Mouse (Mus musculus) neural tube, postnatal 0 days (tissue): Measurements from ENCODE around the gene Thap8. TPM values are rescaled to one million over a fixed set of nuclear protein-coding genes. Genes with fewer than 3 reads are reported as not detected.

Source experiments
- polyA plus RNA-seq: library from polyadenylated mRNA; unstranded; fragments of >200 nt; fragmentation: Nextera tagmentation; extraction: Ambion mirVana; gene quantifications from 2 replicates; pipeline ENCODE4 v1.2.1, GENCODE M21; 2015

The Thap8 gene
- polyA plus RNA-seq, result 0.57 and 0.79 TPM in 2 replicates

DNA sequence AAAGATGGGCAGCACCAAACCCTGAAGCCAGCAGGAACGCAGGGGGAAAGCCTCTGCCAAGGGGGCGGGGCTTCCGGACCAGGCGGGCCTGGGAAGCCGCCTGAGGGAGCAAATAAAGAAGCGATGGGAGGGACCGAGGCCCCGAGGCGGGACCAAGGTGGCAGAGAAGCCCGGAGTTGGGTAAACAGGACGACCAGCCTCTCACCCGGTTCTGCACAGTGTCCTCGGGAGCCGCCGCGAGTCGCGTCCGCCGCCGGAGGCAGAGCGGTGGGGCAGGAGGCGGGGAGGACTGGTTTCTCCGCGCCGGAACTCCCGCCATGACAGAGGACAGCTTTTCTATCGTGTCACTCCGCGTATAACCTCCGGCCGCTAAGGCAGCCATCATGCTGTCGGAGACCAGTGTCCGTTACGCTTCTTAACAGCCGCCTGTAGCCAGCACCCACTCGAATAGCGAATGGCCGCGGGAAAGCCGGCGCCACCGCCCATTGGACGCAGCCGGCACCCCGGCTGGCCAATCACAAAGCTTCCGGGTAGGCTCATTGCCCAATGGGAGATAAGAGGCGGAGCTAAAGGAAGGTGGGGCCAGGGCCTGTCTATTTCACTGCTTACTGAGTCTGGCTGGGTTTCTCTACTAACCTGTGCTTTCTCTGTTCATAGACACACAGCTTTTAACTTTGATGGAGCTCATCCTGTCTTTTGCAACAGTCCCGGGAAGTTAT lies at the start of gene Thap8, which contains the start of gene Wdr62:
Thap8 (plus strand) TSS at position 144 of the 719 bp plus-strand sequence.
Wdr62 (minus strand) TSS at position 469 of the 719 bp plus-strand sequence.

DNA sequence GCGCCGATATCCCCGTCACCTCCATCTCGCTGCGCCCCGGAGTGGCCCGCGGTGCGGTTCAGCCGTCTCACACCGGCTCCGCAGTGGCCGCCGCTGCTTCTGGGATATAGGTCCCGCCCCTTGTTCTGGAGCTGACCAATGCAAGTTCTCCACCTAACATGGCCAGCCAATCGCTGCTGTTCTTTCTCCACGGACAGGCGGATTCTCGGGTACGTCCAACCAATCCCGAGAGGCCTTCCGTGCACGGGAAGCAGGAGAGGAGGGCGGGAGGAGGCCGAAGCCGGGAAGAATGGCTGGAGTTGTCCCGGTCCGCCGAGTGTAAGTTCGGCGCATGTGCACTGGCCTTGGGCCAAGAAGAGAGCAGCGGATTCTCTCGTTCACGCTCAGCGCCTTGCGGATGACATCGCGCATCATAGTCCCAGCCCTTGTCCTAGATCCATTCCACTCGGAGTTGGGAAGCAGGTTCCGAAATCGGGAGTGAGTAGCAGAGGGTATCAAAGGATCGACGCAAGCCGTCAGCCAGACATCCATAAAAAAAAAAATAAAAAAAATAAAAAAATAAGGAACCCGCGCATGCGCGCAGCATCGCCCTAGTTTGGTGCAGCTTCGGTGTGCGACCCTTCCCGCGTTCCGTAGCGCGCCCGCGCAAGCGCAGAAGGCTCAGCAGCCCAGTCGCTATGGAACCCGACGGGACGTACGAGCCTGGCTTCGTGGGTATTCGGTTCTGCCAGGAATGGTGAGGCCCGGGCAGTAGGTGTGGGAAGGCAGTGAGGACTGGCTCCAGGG lies 48.0 kb upstream of the Thap8 start, which contains the start of the genes Polr2i and Tbcb:
Polr2i (plus strand) TSS at position 280 of the 786 bp plus-strand sequence.
Tbcb (minus strand) TSS at position 604 of the 786 bp plus-strand sequence.

GRCm38 (mm10) chr7:30235625-30236024 lies 44.3 kb upstream of the Thap8 start, which contains the start of gene Ovol3:
Ovol3 (minus strand) TSS chr7:30235725.

GRCm38 (mm10) chr7:30291215-30292131 lies 11.6 kb downstream of the Thap8 start, which contains the start of gene Clip3:
Clip3 (plus strand) TSS chr7:30291728.

GRCm38 (mm10) chr7:30308076-30309005 lies 28.4 kb downstream of the Thap8 start, which contains the start of gene Alkbh6:
Alkbh6 (plus strand) TSS chr7:30308717.

GRCm38 (mm10) chr7:30314721-30315155 lies 34.8 kb downstream of the Thap8 start, which contains the start of gene Syne4:
Syne4 (plus strand) TSS chr7:30314807.

DNA sequence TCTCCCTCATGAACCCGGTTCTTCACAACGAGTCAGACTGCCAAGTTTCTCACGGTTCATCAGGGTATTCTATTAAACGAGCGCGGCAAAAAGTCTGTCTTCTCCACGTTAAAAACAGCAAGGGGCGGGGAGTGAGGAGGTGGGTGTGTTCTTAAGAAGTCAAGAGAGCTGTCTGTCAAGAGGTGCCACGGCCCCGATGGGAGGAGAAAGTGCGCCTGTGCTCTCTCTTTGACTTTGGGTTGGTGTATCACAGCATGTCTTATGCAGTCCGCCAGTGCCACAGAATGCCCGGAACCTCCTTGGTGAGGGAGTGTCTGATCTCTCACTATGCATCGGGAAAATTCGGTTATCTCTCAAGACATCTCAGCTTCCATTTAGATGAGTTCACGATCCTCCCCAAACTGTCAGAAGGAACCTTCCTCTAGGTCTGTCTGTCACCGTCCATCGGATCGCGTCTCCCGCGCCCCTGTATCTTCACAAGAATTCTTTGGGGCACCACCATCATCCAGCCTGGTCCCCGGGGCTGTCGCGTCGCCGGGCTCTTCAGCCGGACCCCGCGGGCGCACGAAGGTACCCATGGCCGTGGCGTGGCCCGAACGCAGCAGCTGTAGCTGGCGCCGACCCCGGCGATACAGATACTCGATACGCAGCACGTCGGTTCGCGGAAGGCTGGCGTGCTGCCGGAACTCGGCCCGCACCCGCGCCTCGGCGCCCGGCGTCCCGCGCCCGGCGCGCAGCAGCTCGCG lies 41.8 kb downstream of the Thap8 start, which contains the start of gene E130208F15Rik:
E130208F15Rik (plus strand) TSS at position 202 of the 746 bp plus-strand sequence.

DNA sequence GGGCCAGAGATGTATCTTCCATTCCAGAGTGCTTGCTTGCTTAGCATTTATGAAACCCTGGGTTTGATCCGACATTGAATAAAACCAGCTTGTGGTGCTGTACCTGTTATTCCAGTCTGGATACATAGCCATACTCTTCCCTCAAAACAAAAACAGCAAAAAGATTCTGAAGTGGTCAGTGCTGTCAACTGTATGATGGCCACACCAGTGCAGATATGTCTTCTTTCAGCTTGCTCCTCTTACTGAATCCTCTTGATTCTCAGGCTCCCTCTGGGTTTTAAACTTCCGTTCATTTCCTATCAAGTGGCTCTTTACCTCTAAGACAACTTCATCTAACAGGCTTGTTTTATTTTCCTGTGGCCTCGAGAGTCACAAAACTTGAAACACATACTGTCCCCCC lies 43.9 kb downstream of the Thap8 start, which contains the start of gene Sdhaf1:
Sdhaf1 (minus strand) TSS at position 101 of the 400 bp plus-strand sequence.

Other genes starting within 250 kb of the Thap8 start
- 7.7 and 8.9 TPM in 2 replicates for gene Zfp14, start 228.7 kb upstream of the Thap8 start, polyA plus RNA-seq
- gene Zfp82, start 207.2 kb upstream of the Thap8 start, polyA plus RNA-seq, result 6.1 and 7.4 TPM in 2 replicates
- 1.3 TPM in 1 of 2 replicates, not detected in the other for gene Gm26920, start 189.7 kb upstream of the Thap8 start, polyA plus RNA-seq
- gene Zfp566, start 189.6 kb upstream of the Thap8 start, polyA plus RNA-seq, result 14.9 and 16.5 TPM in 2 replicates
- gene Zfp260, start 185.3 kb upstream of the Thap8 start, polyA plus RNA-seq, result 43.7 and 49.3 TPM in 2 replicates
- 13.8 and 20.1 TPM in 2 replicates for gene Zfp382, start 158.2 kb upstream of the Thap8 start, polyA plus RNA-seq
- gene Zfp146, start 110.3 kb upstream of the Thap8 start, polyA plus RNA-seq, result 7.4 and 8.8 TPM in 2 replicates
- gene Cox7a1, start 96.0 kb upstream of the Thap8 start, polyA plus RNA-seq, result 5.8 and 7.4 TPM in 2 replicates
- gene Capns1, start 81.3 kb upstream of the Thap8 start, polyA plus RNA-seq, result 112 and 118 TPM in 2 replicates
- 188 and 198 TPM in 2 replicates for gene Polr2i, start 48.1 kb upstream of the Thap8 start, polyA plus RNA-seq
- gene Tbcb, start 47.8 kb upstream of the Thap8 start, polyA plus RNA-seq, result 477 and 510 TPM in 2 replicates
- not detected in 2 replicates for gene Ovol3, start 44.4 kb upstream of the Thap8 start, polyA plus RNA-seq
- 3.5 TPM in 2 replicates for gene Wdr62, start 325 bp downstream of the Thap8 start, polyA plus RNA-seq
- 106 and 124 TPM in 2 replicates for gene Clip3, start 11.6 kb downstream of the Thap8 start, polyA plus RNA-seq
- gene Alkbh6, start 28.6 kb downstream of the Thap8 start, polyA plus RNA-seq, result 129 and 146 TPM in 2 replicates
- gene Syne4, start 34.7 kb downstream of the Thap8 start, polyA plus RNA-seq, result 12.1 and 14.5 TPM in 2 replicates
- not detected in 2 replicates for gene E130208F15Rik, start 41.6 kb downstream of the Thap8 start, polyA plus RNA-seq
- gene Sdhaf1, start 43.8 kb downstream of the Thap8 start, polyA plus RNA-seq, result 20.0 and 20.8 TPM in 2 replicates
- 17.5 and 17.7 TPM in 2 replicates for gene Lrfn3, start 82.7 kb downstream of the Thap8 start, polyA plus RNA-seq
- 65.9 and 77.3 TPM in 2 replicates for gene Tyrobp, start 133.7 kb downstream of the Thap8 start, polyA plus RNA-seq
- 0.81 and 1.1 TPM in 2 replicates for gene Hcst, start 139.8 kb downstream of the Thap8 start, polyA plus RNA-seq
- gene Nfkbid, start 141.6 kb downstream of the Thap8 start, polyA plus RNA-seq, result 2.8 and 3.3 TPM in 2 replicates
- gene Aplp1, start 165.4 kb downstream of the Thap8 start, polyA plus RNA-seq, result 663 and 695 TPM in 2 replicates
- 0.46 and 0.90 TPM in 2 replicates for gene Kirrel2, start 177.6 kb downstream of the Thap8 start, polyA plus RNA-seq
- gene Nphs1, start 178.2 kb downstream of the Thap8 start, polyA plus RNA-seq, result 0.06 and 0.13 TPM in 2 replicates
- 0.43 TPM in 1 of 2 replicates, not detected in the other for gene Prodh2, start 213.5 kb downstream of the Thap8 start, polyA plus RNA-seq